Mouse (Mus musculus): ENCODE measurements around the gene Plpp3. TPM values are rescaled to one million over a fixed set of nuclear protein-coding genes. Genes with fewer than 3 reads are reported as not detected.

The Plpp3 gene
- polyA plus RNA-seq, 1 experiment from 2014 or later: 66.3 TPM

- Histone ChIP-seq H3K36me3 (replicated peaks) (no peaks in the 10 kb centered on the region), H3K4me2 (peak overlapping the region; percentile 52), H3K9me3 (no peaks in the 10 kb centered on the region), H3K27me3 (replicated peaks) (0 out of 2 replicates have a peak, but pooled peaks cover 2% of the 10 kb centered on the region), H3K9ac (peak overlapping the region; percentile 48; the same call in 1 of the 2 replicates), H3K4me1 (peaks cover 16% of the 10 kb centered on the region), H3K27ac (peak overlapping the region; percentile 78; the same call in 1 of the 2 replicates), H3K4me3 (no peak overlapping the region)
- ATAC-seq (replicated peaks): 0 out of 2 replicates have a peak, but pooled peaks have one; percentile 16
- WGBS: 60% methylated on average over 10 of the region's 10 CpGs
These were observed 87.8 kb downstream of the Plpp3 start for GRCm38 (mm10) chr4:105244931-105245330.

DNA sequence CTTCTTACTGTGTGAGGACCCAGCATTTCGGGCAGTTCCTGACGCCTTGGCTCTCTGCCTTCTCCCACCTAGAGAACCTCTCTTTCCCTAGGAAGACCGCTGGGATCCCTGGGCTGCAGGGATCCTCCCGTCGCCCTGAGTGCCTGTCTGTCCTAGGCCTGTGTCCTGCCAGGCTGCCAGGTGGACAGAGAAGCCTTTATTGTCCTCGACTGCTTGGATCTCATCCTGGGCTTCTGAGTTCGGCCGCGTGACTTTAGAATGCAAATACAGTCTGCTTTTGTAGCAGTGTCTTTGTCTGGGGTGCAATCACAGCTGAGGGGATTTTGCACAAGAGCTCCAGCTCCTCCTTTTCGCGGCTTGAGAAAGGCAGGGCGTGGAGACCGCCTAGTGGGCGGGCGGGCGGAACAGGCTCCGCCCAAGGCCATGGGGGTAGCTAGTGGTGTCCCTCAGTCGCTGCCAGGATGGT is 88.4 kb downstream of the Plpp3 start:
- Histone ChIP-seq H3K27ac (peak overlapping the region; percentile 78), H3K4me1 (peaks cover 13% of the 10 kb centered on the region), H3K4me3 (peak overlapping the region; percentile 15), H3K9me3 (no peaks in the 10 kb centered on the region), H3K36me3 (replicated peaks) (no peaks in the 10 kb centered on the region), H3K27me3 (replicated peaks) (0 out of 2 replicates have a peak, but pooled peaks cover 2% of the 10 kb centered on the region), H3K9ac (peak overlapping the region; percentile 48), H3K4me2 (peak overlapping the region; percentile 52)
- ATAC-seq (replicated peaks): peak; percentile 92
- under 1% methylated on average over 18 of the region's 18 CpGs for WGBS

GRCm38 (mm10) chr4:105246331-105246730 is 89.2 kb downstream of the Plpp3 start:
- Histone ChIP-seq H3K4me1 (peaks cover 13% of the 10 kb centered on the region), H3K36me3 (replicated peaks) (no peaks in the 10 kb centered on the region), H3K27ac (no peak overlapping the region), H3K4me2 (no peak overlapping the region), H3K27me3 (replicated peaks) (0 out of 2 replicates have a peak, but pooled peaks cover 2% of the 10 kb centered on the region), H3K9me3 (no peaks in the 10 kb centered on the region), H3K9ac (no peak overlapping the region), H3K4me3 (no peak overlapping the region)
- ATAC-seq (replicated peaks): 0 out of 2 replicates have a peak, but pooled peaks have one; percentile 18
- WGBS: 70% methylated on average over 7 of the region's 7 CpGs

- H3K9ac ChIP-seq: no peak overlapping the region
- ATAC-seq (replicated peaks): no peak
- 81% methylated on average over 1 of the region's 1 CpGs for WGBS
- no peak overlapping the region for H3K4me3 ChIP-seq
- no peaks in the 10 kb centered on the region for H3K36me3 ChIP-seq (replicated peaks)
- 0 out of 2 replicates have a peak, but pooled peaks cover 2% of the 10 kb centered on the region for H3K27me3 ChIP-seq (replicated peaks)
- H3K4me2 ChIP-seq: no peak overlapping the region
- H3K9me3 ChIP-seq: no peaks in the 10 kb centered on the region
- no peak overlapping the region for H3K27ac ChIP-seq
- peaks cover 13% of the 10 kb centered on the region for H3K4me1 ChIP-seq
These were observed 91.0 kb downstream of the Plpp3 start for GRCm38 (mm10) chr4:105248161-105248560.

- Histone ChIP-seq H3K4me1 (peaks cover 13% of the 10 kb centered on the region), H3K36me3 (replicated peaks) (no peaks in the 10 kb centered on the region), H3K4me2 (no peak overlapping the region), H3K27ac (no peak overlapping the region), H3K9ac (no peak overlapping the region), H3K4me3 (no peak overlapping the region), H3K9me3 (no peaks in the 10 kb centered on the region), H3K27me3 (replicated peaks) (0 out of 2 replicates have a peak, but pooled peaks cover 2% of the 10 kb centered on the region)
- 64% methylated on average over 4 of the region's 4 CpGs for WGBS
- ATAC-seq (replicated peaks): no peak
These were observed 92.1 kb downstream of the Plpp3 start for GRCm38 (mm10) chr4:105249283-105249682.

GRCm38 (mm10) chr4:105250946-105251345 is 93.8 kb downstream of the Plpp3 start:
- no peak overlapping the region for H3K9ac ChIP-seq
- H3K4me3 ChIP-seq: no peak overlapping the region
- 0 out of 2 replicates have a peak, but pooled peaks cover 2% of the 10 kb centered on the region for H3K27me3 ChIP-seq (replicated peaks)
- WGBS: 78% methylated on average over 3 of the region's 3 CpGs
- H3K4me1 ChIP-seq: no peaks in the 10 kb centered on the region
- no peak for ATAC-seq (replicated peaks)
- no peak overlapping the region for H3K27ac ChIP-seq
- no peak overlapping the region for H3K4me2 ChIP-seq
- no peaks in the 10 kb centered on the region for H3K9me3 ChIP-seq
- no peaks in the 10 kb centered on the region for H3K36me3 ChIP-seq (replicated peaks)

DNA sequence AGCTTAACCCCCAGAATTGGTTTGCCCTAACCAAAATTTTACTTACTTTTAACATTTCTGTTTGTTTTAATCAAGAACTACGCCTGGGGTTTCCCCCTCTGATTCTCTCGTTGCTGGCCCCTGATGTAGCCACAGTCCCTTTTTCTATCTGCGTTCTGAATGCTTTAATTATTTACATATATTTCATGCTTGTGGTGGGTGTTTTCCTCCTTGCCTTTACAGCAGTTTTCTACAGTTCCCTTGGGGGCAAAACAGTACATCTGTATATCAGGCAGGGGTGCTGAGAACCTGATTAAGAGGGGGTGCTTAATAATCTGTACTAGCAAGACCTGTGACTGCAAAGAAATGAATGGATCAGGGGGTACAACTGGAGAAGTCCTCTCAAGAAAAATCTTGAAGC is 94.9 kb downstream of the Plpp3 start:
- ATAC-seq (replicated peaks): no peak
- no peak overlapping the region for H3K4me3 ChIP-seq
- no peaks in the 10 kb centered on the region for H3K4me1 ChIP-seq
- H3K27me3 ChIP-seq (replicated peaks): 0 out of 2 replicates have a peak, but pooled peaks cover 2% of the 10 kb centered on the region
- H3K9ac ChIP-seq: no peak overlapping the region
- WGBS: 68% methylated on average over 3 of the region's 3 CpGs
- H3K9me3 ChIP-seq: no peaks in the 10 kb centered on the region
- no peak overlapping the region for H3K4me2 ChIP-seq
- H3K27ac ChIP-seq: no peak overlapping the region
- no peaks in the 10 kb centered on the region for H3K36me3 ChIP-seq (replicated peaks)

- no peaks in the 10 kb centered on the region for H3K36me3 ChIP-seq (replicated peaks)
- no peak for ATAC-seq (replicated peaks)
- no peaks in the 10 kb centered on the region for H3K9me3 ChIP-seq
- no peak overlapping the region for H3K4me2 ChIP-seq
- no peaks in the 10 kb centered on the region for H3K4me1 ChIP-seq
- 86% methylated on average over 5 of the region's 5 CpGs for WGBS
- 0 out of 2 replicates have a peak, but pooled peaks cover 2% of the 10 kb centered on the region for H3K27me3 ChIP-seq (replicated peaks)
- no peak overlapping the region for H3K4me3 ChIP-seq
- H3K9ac ChIP-seq: no peak overlapping the region
- no peak overlapping the region for H3K27ac ChIP-seq
These were observed 95.5 kb downstream of the Plpp3 start for GRCm38 (mm10) chr4:105252571-105253200.

- 81% methylated on average over 6 of the region's 6 CpGs for WGBS
- Histone ChIP-seq H3K36me3 (replicated peaks) (no peaks in the 10 kb centered on the region), H3K27ac (no peak overlapping the region), H3K27me3 (replicated peaks) (0 out of 2 replicates have a peak, but pooled peaks cover 2% of the 10 kb centered on the region), H3K4me2 (no peak overlapping the region), H3K9ac (no peak overlapping the region), H3K4me3 (no peak overlapping the region), H3K4me1 (no peaks in the 10 kb centered on the region), H3K9me3 (no peaks in the 10 kb centered on the region)
- no peak for ATAC-seq (replicated peaks)
These were observed 96.5 kb downstream of the Plpp3 start for GRCm38 (mm10) chr4:105253453-105254341.

GRCm38 (mm10) chr4:105254365-105254764 is 97.2 kb downstream of the Plpp3 start:
- no peak overlapping the region for H3K27ac ChIP-seq
- no peak overlapping the region for H3K4me3 ChIP-seq
- H3K27me3 ChIP-seq (replicated peaks): 0 out of 2 replicates have a peak, but pooled peaks cover 2% of the 10 kb centered on the region
- WGBS: 91% methylated on average over 4 of the region's 4 CpGs
- H3K36me3 ChIP-seq (replicated peaks): no peaks in the 10 kb centered on the region
- H3K4me2 ChIP-seq: no peak overlapping the region
- no peak overlapping the region for H3K9ac ChIP-seq
- no peak for ATAC-seq (replicated peaks)
- no peaks in the 10 kb centered on the region for H3K4me1 ChIP-seq
- H3K9me3 ChIP-seq: no peaks in the 10 kb centered on the region

- no peaks in the 10 kb centered on the region for H3K9me3 ChIP-seq
- no peaks in the 10 kb centered on the region for H3K4me1 ChIP-seq
- H3K27me3 ChIP-seq (replicated peaks): no peaks in the 10 kb centered on the region
- H3K9ac ChIP-seq: no peak overlapping the region
- H3K4me3 ChIP-seq: no peak overlapping the region
- 85% methylated on average over 3 of the region's 3 CpGs for WGBS
- ATAC-seq (replicated peaks): no peak
- H3K27ac ChIP-seq: no peak overlapping the region
- H3K4me2 ChIP-seq: no peak overlapping the region
- H3K36me3 ChIP-seq (replicated peaks): no peaks in the 10 kb centered on the region
These were observed 98.0 kb downstream of the Plpp3 start for GRCm38 (mm10) chr4:105255185-105255584.
